Mouse (Mus musculus): ENCODE data around the gene Foxk1. TPM values are rescaled to one million over a fixed set of nuclear protein-coding genes. Genes with fewer than 3 reads are reported as not detected.

Gene Foxk1
- 10 to 100 TPM; 38.7 to 40.5 TPM for total RNA-seq (2021)

GRCm38 (mm10) chr5:142400981-142401640 is at the start of gene Foxk1:
Gene Foxk1, plus strand, starts transcription at chr5:142401497.
- DNase-seq (ENCODE audit: low spot score in 2 of 2): peak; percentile 95 to 97
- intact Hi-C loops (cut with DNase I): loop anchor here (1.0 kb wide), 1 partner anchor 34 kb away; no protein-coding TSS in a partner anchor

GRCm38 (mm10) chr5:142352336-142352892 is 48.9 kb upstream of the Foxk1 start:
- no peak for DNase-seq (ENCODE audit: low spot score in 2 of 2)
- intact Hi-C loops (cut with DNase I): no loop called here

GRCm38 (mm10) chr5:142355144-142355543 is 46.2 kb upstream of the Foxk1 start:
- intact Hi-C loops (cut with DNase I): no loop called here
- no peak for DNase-seq (ENCODE audit: low spot score in 2 of 2)

- DNase-seq (ENCODE audit: low spot score in 2 of 2): no peak
- intact Hi-C loops (cut with DNase I): no loop called here
These were observed 40.1 kb upstream of the Foxk1 start for GRCm38 (mm10) chr5:142361166-142361565.

- DNase-seq (ENCODE audit: low spot score in 2 of 2): no peak
- intact Hi-C loops (cut with DNase I): no loop called here
These were observed 38.4 kb upstream of the Foxk1 start for GRCm38 (mm10) chr5:142362894-142363293.

- DNase-seq (ENCODE audit: low spot score in 2 of 2): no peak
- intact Hi-C loops (cut with DNase I): no loop called here
These were observed 37.2 kb upstream of the Foxk1 start for GRCm38 (mm10) chr5:142364095-142364494.

GRCm38 (mm10) chr5:142367085-142368081 is 33.9 kb upstream of the Foxk1 start:
- intact Hi-C loops (cut with DNase I): loop anchor here (1.0 to 2.0 kb wide), 3 partner anchors 34 to 81 kb away; partner anchors contain the start of gene Foxk1
- peak; percentile 98 to 99 for DNase-seq (ENCODE audit: low spot score in 2 of 2)

GRCm38 (mm10) chr5:142368122-142368521 is 33.2 kb upstream of the Foxk1 start:
- intact Hi-C loops (cut with DNase I): no loop called here
- no peak for DNase-seq (ENCODE audit: low spot score in 2 of 2)

- no peak for DNase-seq (ENCODE audit: low spot score in 2 of 2)
- intact Hi-C loops (cut with DNase I): no loop called here
These were observed 30.7 kb upstream of the Foxk1 start for GRCm38 (mm10) chr5:142370406-142371171.

- intact Hi-C loops (cut with DNase I): no loop called here
- no peak for DNase-seq (ENCODE audit: low spot score in 2 of 2)
These were observed 29.8 kb upstream of the Foxk1 start for GRCm38 (mm10) chr5:142371172-142372155.

GRCm38 (mm10) chr5:142372207-142372606 is 29.1 kb upstream of the Foxk1 start:
- intact Hi-C loops (cut with DNase I): no loop called here
- no peak for DNase-seq (ENCODE audit: low spot score in 2 of 2)

- DNase-seq (ENCODE audit: low spot score in 2 of 2): peak in 1 of 2 experiments; percentile 22
- intact Hi-C loops (cut with DNase I): no loop called here
These were observed 27.0 kb upstream of the Foxk1 start for GRCm38 (mm10) chr5:142374343-142374742.

GRCm38 (mm10) chr5:142375641-142376040 is 25.7 kb upstream of the Foxk1 start:
- intact Hi-C loops (cut with DNase I): no loop called here

GRCm38 (mm10) chr5:142376071-142376470 is 25.2 kb upstream of the Foxk1 start:
- intact Hi-C loops (cut with DNase I): no loop called here
- DNase-seq (ENCODE audit: low spot score in 2 of 2): peak in 1 of 2 experiments; percentile 78

More at GRCm38 (mm10) chr5:142375641-142376040, 25.7 kb upstream of the Foxk1 start:
- DNase-seq (ENCODE audit: low spot score in 2 of 2): no peak

- intact Hi-C loops (cut with DNase I): no loop called here
- no peak for DNase-seq (ENCODE audit: low spot score in 2 of 2)
These were observed 23.2 kb upstream of the Foxk1 start for GRCm38 (mm10) chr5:142378068-142378467.

GRCm38 (mm10) chr5:142380491-142380890 is 20.8 kb upstream of the Foxk1 start:
- DNase-seq (ENCODE audit: low spot score in 2 of 2): peak; percentile 17 to 44
- intact Hi-C loops (cut with DNase I): no loop called here

- DNase-seq (ENCODE audit: low spot score in 2 of 2): peak; percentile 57 to 72
- intact Hi-C loops (cut with DNase I): no loop called here
These were observed 16.2 kb upstream of the Foxk1 start for GRCm38 (mm10) chr5:142384911-142385660.

- intact Hi-C loops (cut with DNase I): no loop called here
- no peak for DNase-seq (ENCODE audit: low spot score in 2 of 2)
These were observed 15.0 kb upstream of the Foxk1 start for GRCm38 (mm10) chr5:142386329-142386728.

Measured in left cerebral cortex, postnatal 25 days (tissue).